Mouse (Mus musculus): ENCODE measurements around the gene Tma7.

The Tma7 gene

GRCm38 (mm10) chr9:109046306-109046705 is 36.1 kb downstream of the Tma7 start:
- DNase-seq (ENCODE audit: inconsistent ontology term) = peak; percentile 40

- DNase-seq (ENCODE audit: inconsistent ontology term) = no peak
Observed at GRCm38 (mm10) chr9:109041351-109041750, 41.0 kb downstream of the Tma7 start.

- no peak for DNase-seq (ENCODE audit: inconsistent ontology term)
Observed at GRCm38 (mm10) chr9:109040906-109041305, 41.5 kb downstream of the Tma7 start.

- DNase-seq (ENCODE audit: inconsistent ontology term) = no peak
Observed at GRCm38 (mm10) chr9:109040216-109040615, 42.2 kb downstream of the Tma7 start.

- no peak for DNase-seq (ENCODE audit: inconsistent ontology term)
Observed at GRCm38 (mm10) chr9:109039681-109040080, 42.7 kb downstream of the Tma7 start.

GRCm38 (mm10) chr9:109038901-109039364 is 43.5 kb downstream of the Tma7 start:
- peak; percentile 72 for DNase-seq (ENCODE audit: inconsistent ontology term)

GRCm38 (mm10) chr9:109038086-109038895 is 44.1 kb downstream of the Tma7 start, which contains the start of gene Shisa5:
Gene Shisa5, plus strand, starts transcription at chr9:109038565.
- peak; percentile 88 for DNase-seq (ENCODE audit: inconsistent ontology term)

GRCm38 (mm10) chr9:109032435-109032834 is 50.0 kb downstream of the Tma7 start:
- DNase-seq (ENCODE audit: inconsistent ontology term) = no peak

GRCm38 (mm10) chr9:109031686-109032085 is 50.7 kb downstream of the Tma7 start:
- DNase-seq (ENCODE audit: inconsistent ontology term) = no peak

GRCm38 (mm10) chr9:109031001-109031400 is 51.4 kb downstream of the Tma7 start:
- no peak for DNase-seq (ENCODE audit: inconsistent ontology term)

- no peak for DNase-seq (ENCODE audit: inconsistent ontology term)
Observed at GRCm38 (mm10) chr9:109030312-109030711, 52.1 kb downstream of the Tma7 start.

GRCm38 (mm10) chr9:109028919-109029318 is 53.5 kb downstream of the Tma7 start:
- DNase-seq (ENCODE audit: inconsistent ontology term) = no peak

GRCm38 (mm10) chr9:109028421-109028820 is 54.0 kb downstream of the Tma7 start:
- no peak for DNase-seq (ENCODE audit: inconsistent ontology term)

- peak; percentile 37 for DNase-seq (ENCODE audit: inconsistent ontology term)
Observed at GRCm38 (mm10) chr9:109027521-109027920, 54.9 kb downstream of the Tma7 start.
